Mouse (Mus musculus) gastrocnemius, adult 2 months (tissue): ENCODE results near the gene Celsr1. TPM values are rescaled to one million over a fixed set of nuclear protein-coding genes. Genes with fewer than 3 reads are reported as not detected.

ENCODE experiments used
- DNase-seq: peaks from one replicate; pipeline ENCODE4 v3.0.0; 2022
- H3K27ac ChIP-seq: fragments of 200-600 bp; 2 replicates; pipeline ENCODE4 v1.8.1; 2022; ENCODE audit warnings: mild to moderate bottlenecking
- H3K4me3 ChIP-seq: fragments of 200-600 bp; 2 replicates; pipeline ENCODE4 v1.8.1; 2022; ENCODE audit warnings: mild to moderate bottlenecking, moderate library complexity
- CTCF ChIP-seq: fragments of 200-600 bp; IDR thresholded peaks from 2 replicates; pipeline ENCODE4 v1.8.1; 2022; ENCODE audit warnings: antibody characterized with exemption, mild to moderate bottlenecking, moderate library complexity
- intact Hi-C: fragments of 180-260 bp; cut with DNase I; formaldehyde crosslinking; loops from one replicate; pipeline ENCODE4 v1.15.1; 2025
- total RNA-seq, 2 experiments: library from RNA; stranded (reverse); gene quantifications; 2 replicates each; pipeline ENCODE4 v1.2.3; 2021

Gene Celsr1
- total RNA-seq, 2 experiments from 2014 or later: 0.13 to 0.28 TPM

GRCm38 (mm10) chr15:85902505-85902904 lies 131.1 kb downstream of the Celsr1 start:
- Histone ChIP-seq H3K4me3 (no peak overlapping the region), H3K27ac (no peak overlapping the region)
- intact Hi-C loops: no loop called here
- TF ChIP-seq CTCF: no peak
- no peak for DNase-seq

GRCm38 (mm10) chr15:85900801-85901200 lies 132.8 kb downstream of the Celsr1 start:
- no peak overlapping the region for H3K4me3 ChIP-seq
- intact Hi-C loops: no loop called here
- H3K27ac ChIP-seq: no peak overlapping the region
- TF ChIP-seq CTCF: no peak
- DNase-seq: no peak

GRCm38 (mm10) chr15:85900318-85900717 lies 133.3 kb downstream of the Celsr1 start:
- Histone ChIP-seq H3K4me3 (no peak overlapping the region), H3K27ac (no peak overlapping the region)
- DNase-seq: no peak
- TF ChIP-seq CTCF: no peak
- intact Hi-C loops: no loop called here

- no peak for DNase-seq
- TF ChIP-seq CTCF: no peak
- intact Hi-C loops: no loop called here
- Histone ChIP-seq H3K27ac (no peak overlapping the region), H3K4me3 (no peak overlapping the region)
These were observed 134.2 kb downstream of the Celsr1 start for GRCm38 (mm10) chr15:85899396-85899795.

- TF ChIP-seq CTCF: no peak
- DNase-seq: no peak
- intact Hi-C loops: loop anchor here (2.0 kb wide), 1 partner anchor 238 kb away; no protein-coding TSS in a partner anchor
- no peak overlapping the region for H3K4me3 ChIP-seq
- H3K27ac ChIP-seq: no peak overlapping the region
These were observed 136.5 kb downstream of the Celsr1 start for GRCm38 (mm10) chr15:85897113-85897512.

GRCm38 (mm10) chr15:85896284-85896683 lies 137.3 kb downstream of the Celsr1 start:
- intact Hi-C loops: loop anchor here (1.0 to 2.0 kb wide), 3 partner anchors 139 to 239 kb away; no protein-coding TSS in a partner anchor
- peak; percentile 79 for DNase-seq
- peak; percentile 89 for TF ChIP-seq CTCF
- Histone ChIP-seq H3K27ac (no peak overlapping the region), H3K4me3 (no peak overlapping the region)

- Histone ChIP-seq H3K4me3 (no peak overlapping the region), H3K27ac (no peak overlapping the region)
- intact Hi-C loops: no loop called here
- no peak for DNase-seq
- TF ChIP-seq CTCF: no peak
These were observed 139.7 kb downstream of the Celsr1 start for GRCm38 (mm10) chr15:85893871-85894270.

GRCm38 (mm10) chr15:85892498-85893118 lies 141.0 kb downstream of the Celsr1 start:
- DNase-seq: no peak
- intact Hi-C loops: no loop called here
- no peak for TF ChIP-seq CTCF
- no peak overlapping the region for H3K4me3 ChIP-seq
- no peak overlapping the region for H3K27ac ChIP-seq

- Histone ChIP-seq H3K4me3 (no peak overlapping the region), H3K27ac (no peak overlapping the region)
- intact Hi-C loops: no loop called here
- DNase-seq: no peak
- TF ChIP-seq CTCF: no peak
These were observed 141.6 kb downstream of the Celsr1 start for GRCm38 (mm10) chr15:85891971-85892370.

GRCm38 (mm10) chr15:85889235-85889634 lies 144.3 kb downstream of the Celsr1 start:
- intact Hi-C loops: no loop called here

GRCm38 (mm10) chr15:85885606-85886005 lies 148.0 kb downstream of the Celsr1 start:
- intact Hi-C loops: no loop called here
- TF ChIP-seq CTCF: no peak
- Histone ChIP-seq H3K4me3 (no peak overlapping the region), H3K27ac (peak overlapping the region; percentile 78)
- peak; percentile 78 for DNase-seq

More at GRCm38 (mm10) chr15:85889235-85889634, 144.3 kb downstream of the Celsr1 start:
- no peak for DNase-seq
- no peak overlapping the region for H3K27ac ChIP-seq
- no peak overlapping the region for H3K4me3 ChIP-seq
- TF ChIP-seq CTCF: no peak

GRCm38 (mm10) chr15:85879498-85879895 lies 154.1 kb downstream of the Celsr1 start:
- no peak for TF ChIP-seq CTCF
- H3K4me3 ChIP-seq: peak overlapping the region; percentile 83
- peak overlapping the region; percentile 98 for H3K27ac ChIP-seq
- intact Hi-C loops: loop anchor here (5.0 kb wide), 1 partner anchor 67 kb away; the partner anchor contains the start of gene Cdpf1
- peak; percentile 66 for DNase-seq

GRCm38 (mm10) chr15:85878848-85879497 lies 154.6 kb downstream of the Celsr1 start, which contains the start of gene Trmu:
Gene Trmu, plus strand, starts transcription at chr15:85879312.
- peak; percentile 94 for DNase-seq
- peak within 1 kb of the TSS; percentile 83 for H3K4me3 ChIP-seq
- H3K27ac ChIP-seq: peak within 1 kb of the TSS; percentile 98
- peak; percentile 74 for TF ChIP-seq CTCF
- intact Hi-C loops: loop anchor here (5.0 kb wide), 1 partner anchor 67 kb away; the partner anchor contains the start of gene Cdpf1

GRCm38 (mm10) chr15:85877336-85877735 lies 156.2 kb downstream of the Celsr1 start:
- no peak for DNase-seq
- no peak for TF ChIP-seq CTCF
- intact Hi-C loops: loop anchor here (5.0 kb wide), 1 partner anchor 65 kb away; the partner anchor contains the start of gene Cdpf1
- Histone ChIP-seq H3K4me3 (no peak overlapping the region), H3K27ac (no peak overlapping the region)
